Mouse (Mus musculus) MEL (cell line): ENCODE measurements around the gene Slc38a5. TPM values are rescaled to one million over a fixed set of nuclear protein-coding genes. Genes with fewer than 3 reads are reported as not detected.
A peak's percentile ranks its signal among the peaks of the same experiment; 100 is the strongest.

ENCODE experiments used
- DNase-seq: peaks from one replicate; pipeline ENCODE4 v3.0.0; 2011; ENCODE audit warnings: low read depth, low spot score
- H3K27ac ChIP-seq: 2 replicates; pipeline ENCODE4 v1.5.1; 2012; ENCODE audit warnings: low read depth, mild to moderate bottlenecking, control low read depth, low read length, moderate library complexity; ENCODE audit not compliant: control insufficient read depth
- H3K27me3 ChIP-seq, 2 experiments: fragments of 150-350 bp in 1 of 2; sonication (generic) in 1 of 2; 2 replicates each; pipeline ENCODE4 v1.6.1; 2012; ENCODE audit warnings: low read length in 2 of 2, mild to moderate bottlenecking in 2 of 2, improper control_type of control experiment in 1 of 2, moderate library complexity in 1 of 2; ENCODE audit not compliant: insufficient read depth in 2 of 2, control insufficient read depth in 1 of 2
- H3K36me3 ChIP-seq, 2 experiments: 2 replicates each; pipeline ENCODE4 v1.6.1; 2012 to 2014; ENCODE audit warnings: low read length in 2 of 2, improper control_type of control experiment in 1 of 2, inconsistent platforms in 1 of 2, mild to moderate bottlenecking in 1 of 2; ENCODE audit not compliant: insufficient read depth in 2 of 2, control insufficient read depth in 1 of 2
- H3K4me1 ChIP-seq, 2 experiments: fragments of 150-350 bp in 1 of 2; sonication (generic) in 1 of 2; 2 replicates each; pipeline ENCODE4 v1.6.1; 2012; ENCODE audit warnings: low read length in 2 of 2, improper control_type of control experiment in 1 of 2, mild to moderate bottlenecking in 1 of 2; ENCODE audit not compliant: insufficient read depth in 2 of 2, control insufficient read depth in 1 of 2
- H3K4me3 ChIP-seq, 2 experiments: fragments of 150-350 bp in 1 of 2; sonication (generic) in 1 of 2; 2 replicates each; pipeline ENCODE4 v1.5.1; 2012; ENCODE audit warnings: low read depth in 2 of 2, low read length in 2 of 2, mild to moderate bottlenecking in 2 of 2, moderate library complexity in 2 of 2, control low read depth in 1 of 2, improper control_type of control experiment in 1 of 2; ENCODE audit not compliant: control insufficient read depth in 1 of 2, insufficient read depth in 1 of 2
- H3K79me2 ChIP-seq: 2 replicates; pipeline ENCODE4 v1.6.1; 2012; ENCODE audit warnings: mild to moderate bottlenecking, low read length, moderate library complexity; ENCODE audit not compliant: control insufficient read depth, poor library complexity, insufficient read depth
- H3K9ac ChIP-seq: 2 replicates; pipeline ENCODE4 v1.6.1; 2012; ENCODE audit warnings: low read depth, mild to moderate bottlenecking, control low read depth, low read length, moderate library complexity; ENCODE audit not compliant: control insufficient read depth, poor library complexity, severe bottlenecking
- H3K9me3 ChIP-seq: fragments of 150-350 bp; sonication (generic); replicated peaks from 2 replicates; pipeline ENCODE4 v1.6.1; 2012; ENCODE audit warnings: mild to moderate bottlenecking, low read length, improper control_type of control experiment, moderate library complexity; ENCODE audit not compliant: insufficient read depth
- BHLHE40 ChIP-seq: IDR thresholded peaks from 2 replicates; pipeline ENCODE4 v1.6.1; 2012; ENCODE audit warnings: low read depth, mild to moderate bottlenecking, inconsistent platforms, low read length, improper control_type of control experiment, borderline replicate concordance
- CHD1 ChIP-seq: IDR thresholded peaks from 2 replicates; pipeline ENCODE4 v1.6.1; 2012; ENCODE audit warnings: low read depth, mild to moderate bottlenecking, inconsistent platforms, low read length, improper control_type of control experiment
- CTCF ChIP-seq, 3 experiments: IDR thresholded peaks in 2 of 3; conservative IDR thresholded peaks in 1 of 3; 2 replicates each; pipeline ENCODE4 v1.5.1; 2011 to 2012; ENCODE audit warnings: low read length in 3 of 3, low read depth in 2 of 3, mild to moderate bottlenecking in 2 of 3, improper control_type of control experiment in 1 of 3, inconsistent platforms in 1 of 3, mixed read lengths in 1 of 3, moderate library complexity in 1 of 3; ENCODE audit not compliant: control insufficient read depth in 1 of 3, insufficient read depth in 1 of 3, poor library complexity in 1 of 3, severe bottlenecking in 1 of 3
- E2F4 ChIP-seq: IDR thresholded peaks from 2 replicates; pipeline ENCODE4 v1.6.1; 2011; ENCODE audit warnings: low read depth, low read length, improper control_type of control experiment, borderline replicate concordance
- ELF1 ChIP-seq: IDR thresholded peaks from 2 replicates; pipeline ENCODE4 v1.6.1; 2014; ENCODE audit warnings: low read depth, mild to moderate bottlenecking, inconsistent platforms, low read length, improper control_type of control experiment, moderate library complexity
- EP300 ChIP-seq, 2 experiments: IDR thresholded peaks; 2 replicates each; pipeline ENCODE4 v1.6.1; 2011; ENCODE audit warnings: improper control_type of control experiment in 2 of 2, low read length in 2 of 2, low read depth in 1 of 2, mild to moderate bottlenecking in 1 of 2
- ETS1 ChIP-seq: IDR thresholded peaks from 2 replicates; pipeline ENCODE4 v1.6.1; 2012; ENCODE audit warnings: low read depth, mild to moderate bottlenecking, inconsistent platforms, low read length, improper control_type of control experiment, moderate library complexity
- GABPA ChIP-seq: IDR thresholded peaks from 2 replicates; pipeline ENCODE4 v1.6.1; 2012; ENCODE audit warnings: low read depth, mild to moderate bottlenecking, inconsistent platforms, low read length, improper control_type of control experiment, moderate library complexity
- GATA1 ChIP-seq: IDR thresholded peaks from 2 replicates; pipeline ENCODE4 v1.6.1; 2011; ENCODE audit warnings: low read depth, low read length, improper control_type of control experiment
- JUND ChIP-seq: IDR thresholded peaks from 2 replicates; pipeline ENCODE4 v1.6.1; 2011; ENCODE audit warnings: low read depth, mild to moderate bottlenecking, improper control_type of control experiment, low read length
- MAX ChIP-seq: IDR thresholded peaks from 2 replicates; pipeline ENCODE4 v1.6.1; 2011; ENCODE audit warnings: low read length, improper control_type of control experiment
- MAZ ChIP-seq: IDR thresholded peaks from 2 replicates; pipeline ENCODE4 v1.6.1; 2012; ENCODE audit warnings: low read depth, mild to moderate bottlenecking, inconsistent platforms, low read length, improper control_type of control experiment
- MEF2A ChIP-seq: IDR thresholded peaks from 2 replicates; pipeline ENCODE4 v1.6.1; 2014; ENCODE audit warnings: low read depth, mild to moderate bottlenecking, inconsistent platforms, low read length, improper control_type of control experiment; ENCODE audit not compliant: poor library complexity, insufficient replicate concordance, severe bottlenecking; ENCODE audit errors: extremely low read depth
- MXI1 ChIP-seq: IDR thresholded peaks from 2 replicates; pipeline ENCODE4 v1.6.1; 2011; ENCODE audit warnings: mild to moderate bottlenecking, low read depth, low read length, improper control_type of control experiment
- MYB ChIP-seq: IDR thresholded peaks from 2 replicates; pipeline ENCODE4 v1.6.1; 2011; ENCODE audit warnings: mild to moderate bottlenecking, low read depth, low read length, improper control_type of control experiment
- MYC ChIP-seq: IDR thresholded peaks from 2 replicates; pipeline ENCODE4 v1.6.1; 2011; ENCODE audit warnings: low read depth, mild to moderate bottlenecking, low read length, improper control_type of control experiment, moderate library complexity
- NELFE ChIP-seq: IDR thresholded peaks from 2 replicates; pipeline ENCODE4 v1.6.1; 2011; ENCODE audit warnings: low read depth, low read length, improper control_type of control experiment
- NRF1 ChIP-seq: IDR thresholded peaks from 2 replicates; pipeline ENCODE4 v1.6.1; 2014; ENCODE audit warnings: low read depth, mild to moderate bottlenecking, inconsistent platforms, low read length, improper control_type of control experiment, moderate library complexity; ENCODE audit not compliant: poor library complexity, insufficient read depth, severe bottlenecking
- POLR2AphosphoS2 ChIP-seq: IDR thresholded peaks from 2 replicates; pipeline ENCODE4 v1.6.1; 2011; ENCODE audit warnings: low read length, improper control_type of control experiment
- POLR2AphosphoS5 ChIP-seq: IDR thresholded peaks from 2 replicates; pipeline ENCODE4 v1.6.1; 2012; ENCODE audit warnings: low read depth, borderline replicate concordance, mild to moderate bottlenecking, inconsistent platforms, low read length, moderate library complexity, mixed read lengths
- RAD21 ChIP-seq: IDR thresholded peaks from 2 replicates; pipeline ENCODE4 v1.6.1; 2011; ENCODE audit warnings: mild to moderate bottlenecking, low read depth, low read length, improper control_type of control experiment
- RCOR1 ChIP-seq: IDR thresholded peaks from 2 replicates; pipeline ENCODE4 v1.6.1; 2012; ENCODE audit warnings: low read depth, mild to moderate bottlenecking, inconsistent platforms, low read length, improper control_type of control experiment
- SIN3A ChIP-seq: IDR thresholded peaks from 2 replicates; pipeline ENCODE4 v1.6.1; 2012; ENCODE audit warnings: low read length, improper control_type of control experiment, inconsistent platforms
- SMC3 ChIP-seq: IDR thresholded peaks from 2 replicates; pipeline ENCODE4 v1.6.1; 2011; ENCODE audit warnings: low read depth, low read length, improper control_type of control experiment
- TAL1 ChIP-seq: IDR thresholded peaks from 2 replicates; pipeline ENCODE4 v1.6.1; 2012; ENCODE audit warnings: mild to moderate bottlenecking, inconsistent platforms, low read length, moderate library complexity, mixed read lengths
- TBP ChIP-seq: IDR thresholded peaks from 2 replicates; pipeline ENCODE4 v1.8.0; 2011; ENCODE audit warnings: low read depth, low read length, improper control_type of control experiment
- TCF12 ChIP-seq: IDR thresholded peaks from 2 replicates; pipeline ENCODE4 v1.6.1; 2014; ENCODE audit warnings: low read depth, mild to moderate bottlenecking, inconsistent platforms, low read length, improper control_type of control experiment, moderate library complexity
- UBTF ChIP-seq: IDR thresholded peaks from 2 replicates; pipeline ENCODE4 v1.6.1; 2012; ENCODE audit warnings: low read depth, mild to moderate bottlenecking, inconsistent platforms, low read length, improper control_type of control experiment, moderate library complexity, borderline replicate concordance; ENCODE audit not compliant: insufficient read depth
- USF2 ChIP-seq, 2 experiments: IDR thresholded peaks; 2 replicates each; pipeline ENCODE4 v1.6.1; 2011 to 2012; ENCODE audit warnings: improper control_type of control experiment in 2 of 2, low read length in 2 of 2, borderline replicate concordance in 1 of 2, inconsistent platforms in 1 of 2, low read depth in 1 of 2, mild to moderate bottlenecking in 1 of 2; ENCODE audit not compliant: insufficient read depth in 1 of 2
- ZC3H11A ChIP-seq: IDR thresholded peaks from 2 replicates; pipeline ENCODE4 v1.6.1; 2012; ENCODE audit warnings: low read depth, mild to moderate bottlenecking, inconsistent platforms, low read length, improper control_type of control experiment
- ZKSCAN1 ChIP-seq: IDR thresholded peaks from 2 replicates; pipeline ENCODE4 v1.6.1; 2012; ENCODE audit warnings: low read depth, mild to moderate bottlenecking, inconsistent platforms, low read length, improper control_type of control experiment, moderate library complexity
- ZMIZ1 ChIP-seq: IDR thresholded peaks from 2 replicates; pipeline ENCODE4 v1.6.1; 2012; ENCODE audit warnings: low read depth, mild to moderate bottlenecking, inconsistent platforms, low read length, improper control_type of control experiment, moderate library complexity
- polyA plus RNA-seq, 2 experiments: library from polyadenylated mRNA; stranded (reverse) in 1 of 2; unstranded in 1 of 2; fragments of >175 nt in 1 of 2; fragments of >200 nt in 1 of 2; gene quantifications; 2 replicates each; pipeline versions ENCODE4 v1.2.1 to v1.2.4; 2012; ENCODE audit warnings: low replicate concordance in 2 of 2, low read depth in 1 of 2; ENCODE audit not compliant: insufficient read length in 2 of 2, insufficient read depth in 1 of 2, missing spikeins in 1 of 2
- total RNA-seq: library from RNA; depleted of rRNA; stranded (reverse); fragments of 300-350 nt; gene quantifications from 2 replicates; pipeline ENCODE4 v1.2.3, GENCODE M21; 2012

Gene Slc38a5
- total and polyA plus RNA-seq, 3 experiments: 100 to 146 TPM; not detected in 1

DNA sequence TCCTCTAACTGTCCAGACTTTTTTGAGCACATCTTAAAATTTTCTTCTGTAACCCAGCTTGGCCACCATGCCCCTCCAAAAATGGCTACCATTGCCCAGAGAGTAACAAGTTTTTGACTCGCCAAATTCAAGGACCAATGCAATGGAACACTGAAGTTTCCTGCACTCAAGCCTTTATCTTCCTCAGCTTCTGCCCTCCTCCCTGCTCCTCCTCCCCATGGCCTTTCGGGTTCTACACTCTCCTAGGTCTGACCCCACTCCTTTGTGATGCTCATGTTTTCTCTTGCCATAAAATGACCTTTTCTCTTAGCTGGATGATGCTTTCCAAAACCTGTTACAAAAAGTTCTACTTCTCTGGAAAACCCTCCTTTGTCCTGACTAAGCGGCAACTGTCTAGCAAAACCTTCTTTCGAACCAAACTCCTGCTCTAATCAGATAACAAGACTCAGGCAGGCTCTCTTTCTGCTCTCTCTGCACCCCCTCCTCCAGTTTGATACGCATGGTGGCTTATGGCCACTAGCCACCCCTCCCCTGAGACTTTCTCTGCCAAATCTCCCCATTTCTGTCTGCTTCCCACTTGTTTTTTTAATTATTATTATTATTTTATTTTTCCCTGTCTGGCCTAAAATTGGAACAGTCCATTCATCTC is 7.7 kb upstream of the Slc38a5 start (continued):
- no peak for TF ChIP-seq USF2 (IDR thresholded peaks at IDR 0.05; ENCODE audit: borderline replicate concordance in 1 of 2, insufficient read depth in 1 of 2, low read depth in 1 of 2, low read length in 2 of 2)
- TF ChIP-seq MYB: no peak

DNA sequence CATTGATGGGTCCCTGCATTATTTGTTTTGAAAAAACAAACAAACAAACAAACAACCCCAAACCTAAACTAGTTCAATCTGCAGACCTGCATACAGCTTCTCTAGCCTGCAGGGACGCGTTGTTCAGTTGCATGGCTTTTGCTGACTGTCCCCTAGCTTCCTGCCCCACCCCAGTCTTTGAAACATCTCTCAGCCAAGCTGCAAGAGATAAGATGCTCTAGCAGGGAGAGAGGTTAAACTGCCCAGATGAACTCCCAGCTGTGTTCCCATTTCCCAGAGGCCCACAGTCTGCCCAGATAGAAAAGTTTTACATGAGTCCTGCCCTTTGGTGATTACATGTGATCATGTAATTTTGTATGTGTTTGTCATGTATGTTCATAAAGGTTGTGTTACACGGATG is 6.7 kb upstream of the Slc38a5 start:
- H3K9ac ChIP-seq: peak overlapping the region; percentile 75
- H3K9me3 ChIP-seq: no peaks in the 10 kb centered on the region
- peak overlapping the region; percentile 2 to 25; a peak in 3 of 4 replicates for H3K4me3 ChIP-seq
- H3K27me3 ChIP-seq: no peaks in the 10 kb centered on the region
- H3K4me1 ChIP-seq: peaks cover 19 to 23% of the 10 kb centered on the region in 2 experiments
- no peaks in the 10 kb centered on the region for H3K79me2 ChIP-seq
- H3K27ac ChIP-seq: peak overlapping the region; percentile 94
- peaks cover 0 to 31% of the 10 kb centered on the region in 2 experiments; a peak in 2 of 4 replicates for H3K36me3 ChIP-seq
- DNase-seq: peak; percentile 89
- peak; percentile 47; the same call in 1 of the 2 replicates for TF ChIP-seq JUND
- 0 out of 2 replicates have a peak, but pooled peaks have one; percentile 10 for TF ChIP-seq ELF1
- peak; percentile 87 to 94 for TF ChIP-seq EP300 (IDR thresholded peaks at IDR 0.05; ENCODE audit: low read depth in 1 of 2, low read length in 2 of 2)
- TF ChIP-seq NELFE: peak; percentile 66
- peak; percentile 63; the same call in 1 of the 2 replicates for TF ChIP-seq POLR2AphosphoS2
- no peak for TF ChIP-seq MEF2A
- TF ChIP-seq MYC: peak; percentile 77; the same call in 1 of the 2 replicates
- peak; percentile 90 for TF ChIP-seq GATA1
- TF ChIP-seq SMC3: no peak
- TF ChIP-seq MAX: peak; percentile 23; the same call in 1 of the 2 replicates
- TF ChIP-seq RAD21: no peak
- TF ChIP-seq CTCF (IDR thresholded peaks at IDR 0.05 in 2 of 3, conservative IDR thresholded peaks at IDR 0.05 in 1 of 3; ENCODE audit: control insufficient read depth in 1 of 3, insufficient read depth in 1 of 3, low read depth in 2 of 3, low read length in 3 of 3, poor library complexity in 1 of 3, severe bottlenecking in 1 of 3): no peak
- peak; percentile 73 for TF ChIP-seq TAL1
- TF ChIP-seq E2F4: no peak
- TF ChIP-seq MYB: peak; percentile 78
- TF ChIP-seq NRF1: no peak
- TF ChIP-seq ETS1: peak; percentile 92
- no peak for TF ChIP-seq POLR2AphosphoS5
- TF ChIP-seq CHD1: no peak
- 0 out of 2 replicates have a peak, but pooled peaks have one; percentile 35 for TF ChIP-seq BHLHE40
- TF ChIP-seq GABPA: no peak
- no peak for TF ChIP-seq ZKSCAN1
- no peak for TF ChIP-seq ZC3H11A
- peak; percentile 29; the same call in 1 of the 2 replicates for TF ChIP-seq MXI1
- TF ChIP-seq UBTF: no peak
- peak; percentile 65 for TF ChIP-seq RCOR1
- peak; percentile 74; the same call in 1 of the 2 replicates for TF ChIP-seq SIN3A
- no peak; the same call in 1 of the 2 replicates for TF ChIP-seq MAZ
- peak; percentile 85 for TF ChIP-seq TBP
- peak; percentile 82 for TF ChIP-seq TCF12
- TF ChIP-seq ZMIZ1: peak; percentile 74; the same call in 1 of the 2 replicates
- no peak for TF ChIP-seq USF2 (IDR thresholded peaks at IDR 0.05; ENCODE audit: borderline replicate concordance in 1 of 2, insufficient read depth in 1 of 2, low read depth in 1 of 2, low read length in 2 of 2)
